Mouse (Mus musculus) intestine, embryonic 14.5 days (tissue): Measurements from ENCODE around the gene Fam72a. TPM values are rescaled to one million over a fixed set of nuclear protein-coding genes. Genes with fewer than 3 reads are reported as not detected.
A peak's percentile ranks its signal among the peaks of the same experiment; 100 is the strongest.
"Not testable (repeated sequence)": the region's sequence is repeated elsewhere in the genome, so short reads cannot be mapped to it uniquely, and the experiment has no call there.

Experiments
- ATAC-seq: fragments of 200-750 bp; cut with Nextera tagmentation; replicated peaks from 2 replicates; pipeline ENCODE4 v1.8.0; 2017; ENCODE audit warnings: low read depth, moderate number of reproducible peaks, moderate TSS enrichment, moderate library complexity; ENCODE audit not compliant: low FRiP score, low TSS enrichment
- DNase-seq: peaks from one replicate; pipeline ENCODE4 v3.0.0-alpha.2; 2018; ENCODE audit warnings: low spot score
- H3K27ac ChIP-seq: fragments of 300-500 bp; sonication (generic); 2 replicates; pipeline ENCODE4 v1.5.1; 2014; ENCODE audit warnings: low read depth, mild to moderate bottlenecking, control low read depth
- H3K27me3 ChIP-seq: fragments of 300-500 bp; sonication (generic); replicated peaks from 2 replicates; pipeline ENCODE4 v1.6.1; 2014; ENCODE audit warnings: low read length, control low read depth; ENCODE audit not compliant: control insufficient read depth, insufficient read depth
- H3K36me3 ChIP-seq: fragments of 300-500 bp; sonication (generic); 2 replicates; pipeline ENCODE4 v1.6.1; 2014; ENCODE audit warnings: low read length, control low read depth; ENCODE audit not compliant: control insufficient read depth, insufficient read depth
- H3K4me1 ChIP-seq: fragments of 300-500 bp; sonication (generic); replicated peaks from 2 replicates; pipeline ENCODE4 v1.6.1; 2014; ENCODE audit warnings: low read length, control low read depth, mixed read lengths; ENCODE audit not compliant: control insufficient read depth, insufficient read depth
- H3K4me2 ChIP-seq: fragments of 300-500 bp; sonication (generic); 2 replicates; pipeline ENCODE4 v1.6.1; 2014; ENCODE audit warnings: low read length
- H3K4me3 ChIP-seq: fragments of 300-500 bp; sonication (generic); 2 replicates; pipeline ENCODE4 v1.5.1; 2014; ENCODE audit warnings: low read depth, low read length, control low read depth, mixed read lengths
- H3K9ac ChIP-seq: fragments of 300-500 bp; sonication (generic); 2 replicates; pipeline ENCODE4 v1.6.1; 2014; ENCODE audit warnings: mild to moderate bottlenecking, low read length
- H3K9me3 ChIP-seq: fragments of 300-500 bp; sonication (generic); 2 replicates; pipeline ENCODE4 v1.6.1; 2016; ENCODE audit warnings: low read length, control low read depth; ENCODE audit not compliant: control insufficient read depth
- WGBS: fragments of 180-500 bp; shearing (Covaris S2); extraction: QIAGEN DNeasy Blood & Tissue Kit; methylation state at CpG from one replicate; pipeline ENCODE4 v1.1.7; 2014; 5-methylcytosine and 5-hydroxymethylcytosine counted together
- polyA plus RNA-seq: library from polyadenylated mRNA; unstranded; fragments of >200 nt; fragmentation: Nextera tagmentation; extraction: Ambion mirVana; gene quantifications from 2 replicates; pipeline ENCODE4 v1.2.1, GENCODE M21; 2014

The Fam72a gene
- polyA plus RNA-seq, 1 experiment from 2014 or later, result 3.0 TPM

DNA sequence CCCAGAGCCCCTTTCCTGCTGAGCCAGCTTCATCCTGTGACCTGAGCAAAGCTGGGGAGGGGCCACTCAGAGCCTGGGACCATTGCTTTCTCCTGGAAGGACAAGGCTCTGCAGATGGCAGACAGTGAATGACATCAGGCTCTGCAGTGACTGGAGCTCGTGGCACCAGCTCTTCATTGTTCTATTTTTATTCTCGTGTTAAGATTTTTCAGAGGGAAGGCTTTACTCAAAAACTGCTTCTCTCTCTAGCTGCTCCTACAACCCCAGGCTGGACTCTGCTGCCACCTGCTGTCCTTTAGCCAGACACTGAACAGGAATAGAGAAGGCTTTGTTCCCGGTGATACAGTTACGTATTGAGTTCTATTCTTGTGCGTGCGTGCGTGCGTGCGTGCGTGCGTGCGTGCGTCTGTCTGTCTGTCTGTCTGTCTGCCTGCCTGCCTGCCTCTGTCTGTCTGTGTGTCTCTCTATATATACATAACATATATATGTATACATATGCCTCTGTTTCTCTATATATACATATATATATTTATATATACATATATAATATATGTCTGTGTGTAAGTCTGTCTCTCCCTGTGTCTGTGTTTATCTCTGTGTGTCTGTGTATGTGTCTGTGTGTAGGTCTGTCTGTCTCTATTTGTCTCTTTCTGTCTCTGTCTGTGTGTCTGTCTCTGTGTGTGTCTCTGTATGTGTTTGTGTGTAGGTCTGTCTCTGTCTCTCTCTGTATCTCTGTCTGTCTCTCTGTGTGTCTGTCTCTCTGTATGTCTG, 27.5 kb downstream of the Fam72a start:
- peak overlapping the region; percentile 8; the same call in 1 of the 2 replicates for H3K9ac ChIP-seq
- peak; percentile 75 for DNase-seq
- H3K36me3 ChIP-seq, result no peaks in the 10 kb centered on the region
- peak overlapping the region; percentile 26 for H3K4me2 ChIP-seq
- ATAC-seq, result peak; percentile 87
- H3K4me1 ChIP-seq, result no peaks in the 10 kb centered on the region
- WGBS, result 13% methylated on average over 13 of the region's 13 CpGs
- no peaks in the 10 kb centered on the region for H3K27me3 ChIP-seq
- H3K4me3 ChIP-seq, result no peak overlapping the region
- no peaks in the 10 kb centered on the region for H3K9me3 ChIP-seq
- H3K27ac ChIP-seq, result no peak overlapping the region

DNA sequence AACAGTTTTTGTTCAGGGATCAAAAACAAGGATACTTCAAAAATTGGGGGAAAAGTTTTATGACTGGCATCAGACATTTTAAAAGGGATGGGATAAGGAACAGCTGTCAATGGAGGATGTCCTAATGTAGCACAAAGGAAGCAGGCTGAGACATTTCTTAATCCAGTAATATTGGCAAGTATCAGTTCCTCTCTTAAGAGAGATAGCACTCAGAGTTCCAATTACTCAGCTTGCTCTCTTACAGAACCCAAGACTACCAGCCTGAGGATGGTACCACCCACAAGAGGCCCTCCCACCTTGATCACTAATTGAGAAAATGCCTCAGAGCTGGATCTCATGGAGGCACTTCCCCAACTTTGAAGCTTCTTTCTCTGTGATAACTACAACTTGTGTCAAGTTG, 32.8 kb downstream of the Fam72a start:
- ATAC-seq (no peak), DNase-seq (no peak)
- no peak overlapping the region for H3K4me3 ChIP-seq
- H3K9ac ChIP-seq, result no peak overlapping the region
- no peaks in the 10 kb centered on the region for H3K9me3 ChIP-seq
- H3K27me3 ChIP-seq, result no peaks in the 10 kb centered on the region
- H3K36me3 ChIP-seq, result no peaks in the 10 kb centered on the region
- no peak overlapping the region for H3K27ac ChIP-seq
- no peak overlapping the region for H3K4me2 ChIP-seq
- H3K4me1 ChIP-seq, result no peaks in the 10 kb centered on the region

DNA sequence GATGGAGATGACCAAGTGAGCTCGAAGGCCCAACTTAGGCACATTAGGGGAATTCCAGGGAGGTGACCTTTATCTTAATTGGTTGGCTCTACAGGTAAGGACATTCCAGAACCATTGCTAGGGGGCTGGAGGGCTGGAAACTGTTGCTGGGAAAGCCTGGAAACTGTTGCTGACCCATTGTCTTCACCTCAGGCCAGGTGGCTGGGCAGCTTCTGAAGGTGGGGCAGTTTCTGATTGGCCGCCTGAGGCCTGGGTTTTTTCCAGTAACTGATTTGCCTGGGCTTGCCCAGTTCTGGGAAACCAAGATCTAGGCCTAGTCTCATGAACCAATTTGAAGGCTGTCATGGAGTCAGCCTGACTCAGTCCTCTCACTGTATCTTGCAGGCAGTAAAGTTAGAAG, 34.4 kb downstream of the Fam72a start:
- DNase-seq, result no peak
- H3K27ac ChIP-seq, result no peak overlapping the region
- no peaks in the 10 kb centered on the region for H3K9me3 ChIP-seq
- H3K4me1 ChIP-seq, result no peaks in the 10 kb centered on the region
- WGBS, result 88% methylated on average over 2 of the region's 2 CpGs
- H3K27me3 ChIP-seq, result no peaks in the 10 kb centered on the region
- H3K36me3 ChIP-seq, result no peaks in the 10 kb centered on the region
- no peak for ATAC-seq
- H3K4me2 ChIP-seq, result no peak overlapping the region
- no peak overlapping the region for H3K9ac ChIP-seq
- H3K4me3 ChIP-seq, result no peak overlapping the region

DNA sequence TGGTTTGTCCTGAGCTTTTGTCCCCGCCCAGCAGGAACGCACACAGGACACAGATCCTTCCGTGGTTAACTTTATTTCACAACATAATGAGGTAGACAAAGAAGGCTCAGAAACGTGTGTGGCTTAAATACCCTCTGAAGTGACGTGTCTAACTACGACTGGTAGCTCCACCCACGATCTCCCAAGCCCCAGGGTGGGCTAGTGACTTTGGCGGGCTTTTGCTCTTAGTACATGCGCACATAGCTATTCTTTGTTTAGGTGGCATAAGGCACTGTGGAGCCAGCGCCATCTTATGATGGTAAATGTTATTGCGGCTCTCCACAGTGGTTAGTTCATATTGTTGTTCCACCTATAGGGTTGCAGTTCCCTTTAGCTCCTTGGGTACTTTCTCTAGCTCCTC, 38.4 kb downstream of the Fam72a start:
- H3K9me3 ChIP-seq, H3K27me3 ChIP-seq, H3K27ac ChIP-seq, ATAC-seq, H3K9ac ChIP-seq, DNase-seq, H3K36me3 ChIP-seq, H3K4me1 ChIP-seq, H3K4me3 ChIP-seq, H3K4me2 ChIP-seq: not testable (repeated sequence)
- WGBS, result 50% methylated on average over 11 of the region's 11 CpGs

DNA sequence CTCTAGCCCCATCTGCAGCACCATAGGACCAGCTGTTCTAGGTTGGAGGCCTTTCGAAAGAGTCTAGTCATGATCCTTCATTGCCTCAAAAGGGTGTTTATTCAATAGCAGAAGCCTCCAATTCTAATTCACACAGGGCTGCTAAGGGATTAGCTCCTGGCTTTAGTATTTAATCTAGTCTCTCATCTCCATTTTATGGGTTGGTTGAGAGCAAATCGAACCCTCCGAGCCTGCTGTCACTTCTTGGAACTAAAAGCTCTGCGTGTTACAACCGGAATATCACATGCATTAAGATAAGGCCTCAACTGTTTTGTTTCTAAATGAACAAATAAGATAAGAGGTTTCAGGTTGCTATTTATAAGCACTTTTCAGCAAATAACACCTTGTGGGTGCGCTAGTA, 42.0 kb downstream of the Fam72a start:
- H3K27me3 ChIP-seq, result no peaks in the 10 kb centered on the region
- no peaks in the 10 kb centered on the region for H3K9me3 ChIP-seq
- no peaks in the 10 kb centered on the region for H3K4me1 ChIP-seq
- 77% methylated on average over 6 of the region's 6 CpGs for WGBS
- no peaks in the 10 kb centered on the region for H3K36me3 ChIP-seq
- H3K9ac ChIP-seq, result no peak overlapping the region
- H3K4me2 ChIP-seq, result no peak overlapping the region
- DNase-seq, result no peak
- H3K4me3 ChIP-seq, result no peak overlapping the region
- no peak overlapping the region for H3K27ac ChIP-seq
- no peak for ATAC-seq

DNA sequence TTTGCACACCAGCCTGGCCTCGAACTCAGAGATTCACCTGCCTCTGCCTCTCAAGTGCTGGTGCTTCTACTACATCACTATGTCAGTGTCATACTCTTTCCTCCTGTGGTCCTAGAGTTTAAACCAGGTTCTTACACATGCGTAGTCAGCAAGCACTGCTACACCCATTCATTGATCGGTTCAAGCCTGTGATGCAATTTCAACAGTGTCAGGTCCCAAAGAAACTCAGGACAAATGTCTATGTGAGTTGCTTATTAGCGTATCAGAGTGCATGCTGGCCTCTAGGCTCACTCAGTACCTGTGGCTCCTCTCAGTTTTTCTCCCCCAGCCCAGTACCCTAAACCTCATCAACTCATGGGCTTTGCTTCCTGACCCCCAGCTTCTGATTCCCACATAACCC, 42.7 kb downstream of the Fam72a start:
- no peak overlapping the region for H3K4me3 ChIP-seq
- H3K9ac ChIP-seq, result no peak overlapping the region
- H3K4me1 ChIP-seq, result no peaks in the 10 kb centered on the region
- H3K4me2 ChIP-seq, result no peak overlapping the region
- H3K36me3 ChIP-seq, result no peaks in the 10 kb centered on the region
- H3K9me3 ChIP-seq, result no peaks in the 10 kb centered on the region
- 86% methylated on average over 4 of the region's 4 CpGs for WGBS
- DNase-seq, result no peak
- no peak for ATAC-seq
- H3K27ac ChIP-seq, result no peak overlapping the region
- H3K27me3 ChIP-seq, result no peaks in the 10 kb centered on the region

DNA sequence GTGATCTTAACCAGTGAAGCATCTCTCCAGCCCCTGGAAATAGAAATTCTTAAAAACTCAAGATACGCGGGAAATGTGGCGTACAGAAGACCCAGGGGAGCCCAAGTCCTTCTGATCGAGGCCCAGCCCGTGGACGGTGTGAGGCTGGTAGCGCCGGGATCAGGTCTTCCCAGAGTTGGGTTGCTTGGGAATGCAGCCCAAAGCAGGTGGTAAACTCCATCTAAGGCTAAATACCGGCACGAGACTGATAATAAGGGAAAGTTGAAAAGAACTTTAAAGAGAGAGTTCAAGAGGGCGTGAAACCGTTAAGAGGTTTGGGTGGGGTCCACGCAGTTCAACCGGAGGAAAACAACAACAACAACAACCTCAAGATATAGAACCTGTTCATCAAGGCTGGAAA, 46.0 kb downstream of the Fam72a start:
- no peak for DNase-seq
- H3K27ac ChIP-seq, result no peak overlapping the region
- 88% methylated on average over 14 of the region's 14 CpGs for WGBS
- no peaks in the 10 kb centered on the region for H3K9me3 ChIP-seq
- H3K4me3 ChIP-seq, result no peak overlapping the region
- no peaks in the 10 kb centered on the region for H3K27me3 ChIP-seq
- H3K4me2 ChIP-seq, result no peak overlapping the region
- ATAC-seq, result peak; percentile 86
- no peaks in the 10 kb centered on the region for H3K4me1 ChIP-seq
- no peaks in the 10 kb centered on the region for H3K36me3 ChIP-seq
- no peak overlapping the region for H3K9ac ChIP-seq

DNA sequence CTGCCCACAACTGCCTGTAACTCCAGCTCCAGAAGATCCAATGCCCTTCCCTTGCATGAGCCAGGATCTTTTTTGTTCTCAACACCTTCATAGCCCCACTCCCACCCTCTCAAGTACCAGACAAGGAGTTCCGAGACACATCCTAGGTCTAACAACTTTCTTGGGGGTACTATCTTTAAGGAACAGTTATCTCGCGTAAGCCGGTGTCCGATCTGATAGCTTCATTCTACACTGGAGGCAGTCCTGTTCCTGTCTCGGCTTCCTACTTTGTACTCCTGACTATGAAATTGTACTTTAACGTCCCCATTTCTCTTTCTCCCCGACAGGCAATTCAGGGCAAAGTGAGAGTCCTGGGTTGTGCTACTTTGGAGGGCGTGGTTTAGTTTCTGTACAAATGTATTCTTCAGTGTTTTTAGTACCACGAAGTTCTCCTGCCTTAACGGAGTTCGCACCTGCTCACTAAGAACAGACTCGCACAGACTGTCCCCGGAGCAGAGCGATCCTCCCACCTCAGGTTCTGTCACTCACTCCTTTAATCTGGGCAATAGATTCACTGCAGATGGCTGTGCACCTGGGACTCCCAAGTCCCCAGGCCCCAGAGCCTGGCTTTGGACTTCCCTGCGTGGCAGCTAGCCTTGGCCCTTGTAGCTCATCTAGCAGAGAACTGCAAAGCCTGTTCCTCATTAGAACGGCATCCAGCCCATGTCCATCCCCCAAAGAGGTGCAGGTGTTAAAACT, 51.4 kb downstream of the Fam72a start:
- Histone ChIP-seq H3K4me2 (no peak overlapping the region), H3K27ac (no peak overlapping the region), H3K36me3 (no peaks in the 10 kb centered on the region), H3K4me1 (no peaks in the 10 kb centered on the region), H3K27me3 (no peaks in the 10 kb centered on the region), H3K4me3 (no peak overlapping the region), H3K9me3 (no peaks in the 10 kb centered on the region), H3K9ac (no peak overlapping the region)
- DNase-seq (no peak), ATAC-seq (no peak)
- WGBS, result 78% methylated on average over 17 of the region's 17 CpGs

DNA sequence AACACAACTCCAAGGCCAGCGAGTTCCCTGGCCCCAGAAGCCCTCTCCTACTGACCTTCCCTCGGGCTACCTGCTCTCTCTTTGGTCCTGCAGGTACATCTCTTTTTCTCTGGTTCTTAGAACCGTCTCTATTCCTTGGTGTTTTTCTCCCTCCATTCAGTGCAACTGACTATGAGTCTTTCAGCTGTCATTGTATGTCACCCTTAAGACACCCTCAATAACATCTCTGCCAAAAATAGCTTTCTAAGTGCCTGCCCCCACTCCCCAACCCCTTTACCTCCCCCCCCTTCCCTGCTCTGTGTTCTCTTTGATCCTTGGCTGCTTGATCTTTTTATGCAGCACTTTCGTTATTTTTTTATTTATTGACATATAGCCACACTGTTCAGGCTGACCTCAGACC, 52.7 kb downstream of the Fam72a start:
- Histone ChIP-seq H3K4me2 (no peak overlapping the region), H3K27ac (no peak overlapping the region), H3K9me3 (no peaks in the 10 kb centered on the region), H3K4me3 (no peak overlapping the region), H3K9ac (no peak overlapping the region), H3K4me1 (no peaks in the 10 kb centered on the region), H3K27me3 (no peaks in the 10 kb centered on the region), H3K36me3 (no peaks in the 10 kb centered on the region)
- WGBS, result 54% methylated on average over 4 of the region's 4 CpGs
- ATAC-seq, result no peak
- no peak for DNase-seq
